ENCODE assay signal across 18 mouse cellular contexts in the genomic region with DNA sequence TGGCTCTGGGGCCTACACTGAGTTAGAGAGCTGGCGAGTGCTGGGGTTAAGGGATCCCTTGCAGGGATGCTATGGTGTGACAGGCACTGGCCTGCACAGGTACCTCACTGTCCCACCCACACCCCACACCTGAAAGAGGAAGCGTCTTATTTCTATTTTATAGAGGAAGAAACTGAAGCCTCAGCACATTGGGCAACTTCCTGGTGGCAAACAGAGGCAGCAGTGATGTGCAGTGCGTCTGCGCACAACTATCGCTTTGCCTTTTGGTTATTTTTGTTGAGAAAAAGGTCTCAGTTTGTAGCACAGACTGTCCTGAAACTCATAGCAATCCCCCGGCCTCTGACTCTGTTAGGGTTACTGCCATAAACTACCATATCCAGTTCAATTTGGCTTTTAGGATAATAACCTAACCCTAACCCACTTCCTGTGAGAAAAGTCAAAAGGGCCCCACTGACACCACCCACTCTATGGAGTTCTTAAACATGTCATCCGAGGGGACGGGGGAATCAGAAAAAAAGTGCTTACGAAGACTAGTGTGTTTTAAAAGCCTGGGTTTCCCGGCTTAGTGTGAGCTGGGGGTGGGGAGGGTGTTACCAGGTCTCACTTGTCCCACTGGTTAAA.
DNase-seq lines count a peak whose midpoint lies in the region; ATAC-seq and TF ChIP-seq lines count a peak whose summit lies in the region.
"Had no signal": no experiment of that assay in that cellular context is flagged by ENCODE, and none has a peak within 500 bp of the region (broad histone marks: within the 10 kb centered on the region; RNA-seq: fewer than 3 reads in every experiment).

No protein-coding gene starts in this region.

- 21% methylated on average over 10 of the region's 10 CpGs for WGBS in thymus, adult 2 months
- WGBS in intestine, postnatal 0 days = 86% methylated on average over 10 of the region's 10 CpGs

- TF ChIP-seq CTCF in thymus, adult 2 months (IDR thresholded peaks at IDR 0.05; ENCODE audit: borderline replicate concordance, control insufficient read depth, extremely low read depth, insufficient read depth, low read length, poor library complexity) = no peak
- no peak for TF ChIP-seq CTCF in intestine, postnatal 0 days (IDR thresholded peaks at IDR 0.05; ENCODE audit: low read depth)

- H3K27ac ChIP-seq in thymus, adult 2 months (ENCODE audit: control insufficient read depth, insufficient read depth, low read length) = peak overlapping the region; percentile 83
- H3K27ac ChIP-seq in intestine, postnatal 0 days (ENCODE audit: low read depth, low read length) = no peak overlapping the region
- H3K27ac ChIP-seq: embryonic facial prominence, embryonic 15.5 days; forebrain, embryonic 12.5 days; heart, embryonic 15.5 days; hindbrain, embryonic 15.5 days; midbrain, embryonic 10.5 days; stomach, embryonic 15.5 days had no signal

- peaks cover 47% of the 10 kb centered on the region for H3K4me1 ChIP-seq in thymus, adult 2 months (replicated peaks; ENCODE audit: control insufficient read depth, insufficient read depth, low read length)
- H3K4me1 ChIP-seq in intestine, postnatal 0 days (replicated peaks; ENCODE audit: control insufficient read depth, insufficient read depth, low read length) = no peaks in the 10 kb centered on the region

- intact Hi-C loops in heart, postnatal 10 days (cut with DNase I) = no loop called here

- H3K36me3 ChIP-seq in thymus, adult 2 months (ENCODE audit: control insufficient read depth, insufficient read depth, low read length) = no peaks in the 10 kb centered on the region
- no peaks in the 10 kb centered on the region for H3K36me3 ChIP-seq in intestine, postnatal 0 days (ENCODE audit: control insufficient read depth, insufficient read depth)
- H3K36me3 ChIP-seq: embryonic facial prominence, embryonic 15.5 days; forebrain, embryonic 12.5 days; heart, embryonic 15.5 days; hindbrain, embryonic 15.5 days; midbrain, embryonic 10.5 days; stomach, embryonic 15.5 days had no signal

- no peaks in the 10 kb centered on the region for H3K9me3 ChIP-seq in intestine, postnatal 0 days (ENCODE audit: control insufficient read depth)
- H3K9me3 ChIP-seq: embryonic facial prominence, embryonic 15.5 days; forebrain, embryonic 12.5 days; heart, embryonic 15.5 days; hindbrain, embryonic 15.5 days; midbrain, embryonic 10.5 days; stomach, embryonic 15.5 days had no signal

- DNase-seq in A20 (ENCODE audit: low read depth, low spot score) = peak; percentile 36
- DNase-seq in thymus, adult 2 months = peak; percentile 40
- DNase-seq in heart, postnatal 10 days = no peak
- no peak for DNase-seq in urinary bladder, adult 2 months (ENCODE audit: low spot score)
- no peak for DNase-seq in urinary bladder, postnatal 4 days (ENCODE audit: low spot score in 2 of 2)
- DNase-seq: cerebellum, adult 18-20 months; right cerebral cortex, postnatal 14 days had no signal

- no peak overlapping the region for H3K9ac ChIP-seq in intestine, postnatal 0 days (ENCODE audit: low read depth, low read length)
- H3K9ac ChIP-seq: embryonic facial prominence, embryonic 15.5 days; forebrain, embryonic 12.5 days; heart, embryonic 15.5 days; hindbrain, embryonic 15.5 days; stomach, embryonic 15.5 days had no signal

- H3K4me3 ChIP-seq in thymus, adult 2 months (ENCODE audit: control insufficient read depth, insufficient read depth, low read length) = no peak overlapping the region
- H3K4me3 ChIP-seq in intestine, postnatal 0 days (ENCODE audit: low read depth, low read length) = no peak overlapping the region
- H3K4me3 ChIP-seq: embryonic facial prominence, embryonic 15.5 days; forebrain, embryonic 12.5 days; heart, embryonic 15.5 days; hindbrain, embryonic 15.5 days; midbrain, embryonic 10.5 days; stomach, embryonic 15.5 days had no signal

- ATAC-seq in CD4-positive, CD25-positive, alpha-beta regulatory T cell, adult 4 months = peak; percentile 78
- peak; percentile 75 for ATAC-seq in inflammation-experienced regulatory T-cells, adult 6 months
- ATAC-seq in intestine, postnatal 0 days = no peak
- ATAC-seq: Patski had no signal

- no peak for TF ChIP-seq POLR2A in thymus, adult 2 months (IDR thresholded peaks at IDR 0.05; ENCODE audit: control insufficient read depth, extremely low read depth, insufficient read depth, low read length, poor library complexity)

- H3K4me2 ChIP-seq in intestine, postnatal 0 days (replicated peaks; ENCODE audit: low read depth) = no peak overlapping the region
- H3K4me2 ChIP-seq: embryonic facial prominence, embryonic 15.5 days; forebrain, embryonic 12.5 days; heart, embryonic 15.5 days; hindbrain, embryonic 15.5 days; liver, embryonic 11.5 days; stomach, embryonic 15.5 days had no signal

- H3K27me3 ChIP-seq in thymus, adult 2 months (ENCODE audit: control insufficient read depth, insufficient read depth, low read length) = no peaks in the 10 kb centered on the region
- H3K27me3 ChIP-seq in intestine, postnatal 0 days (replicated peaks; ENCODE audit: control insufficient read depth, insufficient read depth, low read length) = no peaks in the 10 kb centered on the region
- H3K27me3 ChIP-seq: embryonic facial prominence, embryonic 15.5 days; hindbrain, embryonic 15.5 days; Patski; stomach, embryonic 15.5 days had no signal

Comparison
In these comparisons a context has a peak if more than half of its experiments do, and no peak if none do; other contexts are left out.
1. DNase-seq: peak in A20 (single experiment) and thymus, adult 2 months (single experiment); none in heart, postnatal 10 days (0 of 2), urinary bladder, adult 2 months (single experiment) and urinary bladder, postnatal 4 days (0 of 2).